Comparison of ENCODE assay signal across 17 mouse cellular contexts in genomic region chr13:119310013-119310412, GRCm38 (mm10).
"Had no signal": no experiment of that assay in that cellular context is flagged by ENCODE, and none has a peak within 500 bp of the region (broad histone marks: within the 10 kb centered on the region; RNA-seq: fewer than 3 reads in every experiment).

No protein-coding gene starts in this region.

- DNase-seq: liver, embryonic 13.5 days; liver, postnatal 0 days; lung, adult 2 months; lung, postnatal 14 days; lung, postnatal 36 days; right cerebral cortex, postnatal 14 days; spleen, adult 18-20 months; thymus, adult 2 months; thymus, postnatal 25 days; thymus, postnatal 4 days had no signal

- H3K4me2 ChIP-seq: liver, embryonic 13.5 days; liver, embryonic 15.5 days; lung, embryonic 15.5 days; midbrain, embryonic 12.5 days; midbrain, embryonic 15.5 days; neural tube, embryonic 12.5 days had no signal

- H3K9ac ChIP-seq: liver, embryonic 13.5 days; liver, embryonic 15.5 days; liver, postnatal 0 days; lung, embryonic 15.5 days; midbrain, embryonic 12.5 days; midbrain, embryonic 15.5 days; neural tube, embryonic 12.5 days had no signal

- H3K4me1 ChIP-seq: liver, embryonic 13.5 days; liver, embryonic 15.5 days; lung, embryonic 15.5 days; midbrain, embryonic 10.5 days; midbrain, embryonic 12.5 days; midbrain, embryonic 15.5 days; neural tube, embryonic 12.5 days had no signal

- H3K4me3 ChIP-seq: liver, embryonic 13.5 days; liver, embryonic 15.5 days; lung, embryonic 15.5 days; midbrain, embryonic 10.5 days; midbrain, embryonic 12.5 days; midbrain, embryonic 15.5 days; neural tube, embryonic 12.5 days had no signal

- ATAC-seq: liver, postnatal 0 days; lung, postnatal 0 days; midbrain, embryonic 15.5 days had no signal

- H3K27me3 ChIP-seq: liver, embryonic 13.5 days; liver, embryonic 15.5 days; lung, embryonic 15.5 days; midbrain, embryonic 12.5 days; midbrain, embryonic 15.5 days; neural tube, embryonic 12.5 days had no signal

- H3K36me3 ChIP-seq: liver, embryonic 13.5 days; liver, embryonic 15.5 days; lung, embryonic 15.5 days; midbrain, embryonic 10.5 days; midbrain, embryonic 12.5 days; midbrain, embryonic 15.5 days; neural tube, embryonic 12.5 days had no signal

- H3K27ac ChIP-seq: liver, embryonic 13.5 days; liver, embryonic 15.5 days; lung, embryonic 15.5 days; midbrain, embryonic 10.5 days; midbrain, embryonic 12.5 days; midbrain, embryonic 15.5 days; neural tube, embryonic 12.5 days had no signal

- H3K9me3 ChIP-seq: liver, embryonic 13.5 days; liver, embryonic 15.5 days; lung, embryonic 15.5 days; midbrain, embryonic 10.5 days; midbrain, embryonic 12.5 days; midbrain, embryonic 15.5 days; neural tube, embryonic 12.5 days had no signal
